Mouse (Mus musculus): ENCODE results near the gene Baz2b.

GRCm38 (mm10) chr2:60210821-60211220 is 1.2 kb upstream of the Baz2b start:
- no peak for TF ChIP-seq POLR2A (IDR thresholded peaks at IDR 0.05; ENCODE audit: borderline replicate concordance, insufficient read depth, low read length)
- no peak for TF ChIP-seq CTCF (IDR thresholded peaks at IDR 0.05; ENCODE audit: borderline replicate concordance, insufficient read depth, low read depth, low read length)
